Mouse (Mus musculus): Measurements from ENCODE around the gene Mlkl.

The Mlkl gene

DNA sequence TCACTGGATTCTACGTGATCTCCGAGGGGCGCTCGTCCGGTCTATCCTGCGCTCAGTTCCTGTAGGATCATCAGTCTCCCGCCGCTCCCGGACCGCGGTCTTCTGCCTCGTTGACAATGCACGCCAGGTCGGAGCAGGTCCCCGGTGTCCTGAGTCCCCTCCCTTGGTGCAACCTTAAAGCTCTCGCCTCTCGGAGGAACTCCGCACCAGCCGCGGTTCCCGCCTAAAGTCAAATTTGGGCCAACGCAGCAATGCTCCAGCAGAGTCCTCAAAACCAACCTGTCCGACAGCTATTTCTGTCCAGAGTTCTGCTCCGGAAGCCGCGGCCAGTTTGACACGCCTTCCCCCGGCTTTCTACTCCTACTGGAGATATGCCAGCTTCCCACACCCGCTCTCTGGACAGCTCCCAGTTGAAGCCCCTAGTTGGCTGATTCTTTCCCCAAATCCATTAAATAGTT lies at the start of gene Mlkl:
Mlkl (minus strand) TSS at position 288 of the 458 bp plus-strand sequence.
- DNase-seq (ENCODE audit: low read depth): peak; percentile 32

GRCm38 (mm10) chr8:111385915-111386314 lies 47.9 kb upstream of the Mlkl start:
- DNase-seq (ENCODE audit: low read depth): no peak

DNA sequence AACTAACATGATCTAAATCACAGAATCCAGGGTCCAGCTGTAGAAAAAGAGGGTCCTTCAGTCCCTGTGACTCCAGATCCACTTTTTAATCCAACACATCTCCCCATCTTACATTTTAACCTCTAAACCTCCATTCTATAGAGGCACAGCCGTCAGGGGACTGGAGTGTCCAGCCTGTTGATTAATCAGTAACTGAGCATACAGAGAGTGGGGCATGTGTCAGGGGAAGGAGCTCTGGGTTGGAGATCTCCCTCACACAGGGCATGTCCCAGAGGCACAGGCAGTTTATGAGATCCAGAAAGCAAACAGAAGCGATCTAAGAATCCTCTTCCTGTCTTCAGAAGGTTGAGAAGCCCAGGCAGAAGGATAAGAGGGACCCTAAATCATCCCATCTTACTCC lies 46.7 kb upstream of the Mlkl start:
- no peak for DNase-seq (ENCODE audit: low read depth)

- no peak for DNase-seq (ENCODE audit: low read depth)
Measured at GRCm38 (mm10) chr8:111375192-111375591, 37.2 kb upstream of the Mlkl start.

DNA sequence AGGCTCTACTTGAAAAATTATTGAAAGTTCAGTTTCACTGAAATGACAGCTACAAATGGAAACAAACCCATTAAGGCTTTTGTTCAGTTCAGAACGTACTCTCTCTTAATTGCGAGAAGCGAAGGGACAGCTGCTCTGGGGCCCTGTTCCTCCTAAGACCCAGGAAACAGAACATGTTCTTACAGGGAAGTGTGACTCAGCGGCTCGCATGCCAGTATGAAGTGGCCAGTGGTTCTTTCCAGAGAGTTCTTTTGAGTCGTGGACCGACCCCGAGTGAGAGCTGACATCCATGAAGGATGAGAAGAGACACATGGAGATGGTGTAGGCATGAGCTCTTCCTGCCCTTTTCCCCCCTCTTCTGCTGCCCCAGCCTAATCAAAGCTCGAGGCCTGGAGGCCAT lies 31.7 kb upstream of the Mlkl start:
- no peak for DNase-seq (ENCODE audit: low read depth)

DNA sequence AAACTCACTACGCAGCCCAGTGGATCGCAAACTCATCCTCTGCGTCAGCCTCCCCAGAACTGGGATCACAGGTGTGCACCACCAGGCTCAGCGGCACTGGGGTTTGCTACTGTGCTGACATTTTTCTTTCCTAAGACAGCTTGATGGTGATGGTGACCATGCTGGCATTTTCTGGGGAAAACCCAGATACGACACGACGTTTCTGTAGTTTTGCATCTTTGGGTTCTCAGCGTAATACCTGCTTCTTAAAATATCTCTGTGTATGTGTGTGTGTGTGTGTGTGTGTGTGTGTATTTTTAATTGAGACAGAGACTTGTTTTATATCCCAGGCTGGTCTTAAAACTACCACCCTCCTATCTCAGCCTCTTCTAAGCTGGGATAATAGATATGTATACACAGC lies 29.4 kb upstream of the Mlkl start:
- no peak for DNase-seq (ENCODE audit: low read depth)

- DNase-seq (ENCODE audit: low read depth): no peak
Measured at GRCm38 (mm10) chr8:111366610-111367234, 28.7 kb upstream of the Mlkl start.

DNA sequence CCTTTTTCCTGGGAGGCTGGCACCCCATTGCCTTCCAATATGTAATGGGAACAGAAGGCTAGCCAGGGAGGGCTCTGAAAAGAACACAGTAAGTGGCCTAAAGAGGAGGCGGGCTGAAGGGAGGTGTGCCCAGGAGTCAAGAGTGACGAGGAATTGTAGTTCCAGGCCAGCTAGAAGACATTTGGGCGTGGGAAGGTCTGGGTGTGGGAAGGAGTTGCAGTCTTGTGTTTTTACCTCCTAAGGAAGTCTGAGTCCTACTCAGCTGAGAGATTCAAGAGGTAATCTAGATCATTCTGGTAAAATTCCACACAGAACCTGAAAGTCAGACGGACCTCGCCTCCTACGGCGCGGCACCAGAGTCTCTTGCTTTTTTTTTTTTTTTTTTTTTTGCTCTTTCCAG lies 25.5 kb upstream of the Mlkl start:
- no peak for DNase-seq (ENCODE audit: low read depth)

DNA sequence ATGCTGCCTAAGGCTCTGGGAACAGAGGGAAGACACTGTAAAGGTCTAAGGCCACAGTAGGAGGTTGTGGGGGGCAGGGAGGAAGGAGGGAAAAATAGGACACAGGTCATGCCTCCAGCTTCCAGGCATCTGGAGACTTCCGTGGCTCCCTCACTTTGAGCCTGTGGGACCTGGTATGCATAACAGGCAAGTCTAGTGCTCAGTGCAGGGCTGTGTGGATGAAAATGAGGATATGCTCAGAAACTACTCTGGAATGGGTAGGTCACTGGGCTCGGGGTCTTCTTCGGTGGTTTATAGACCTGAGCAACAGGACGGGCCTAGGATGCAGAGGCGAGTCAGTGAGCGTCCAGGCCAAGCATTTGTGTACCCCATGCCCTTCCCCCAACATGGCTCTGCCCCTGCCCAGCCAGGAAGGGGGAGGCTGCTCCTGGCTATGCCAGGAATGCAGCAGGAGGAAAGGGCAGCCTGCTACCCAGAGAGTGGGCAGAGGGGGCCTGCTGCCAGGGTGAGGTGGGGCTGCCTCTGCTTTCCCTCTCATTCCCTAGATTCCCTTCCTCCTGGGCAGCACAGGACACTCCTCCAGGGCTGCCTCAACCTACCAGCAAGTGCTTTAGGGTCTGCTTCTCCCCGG lies 22.7 kb upstream of the Mlkl start:
- no peak for DNase-seq (ENCODE audit: low read depth)

DNA sequence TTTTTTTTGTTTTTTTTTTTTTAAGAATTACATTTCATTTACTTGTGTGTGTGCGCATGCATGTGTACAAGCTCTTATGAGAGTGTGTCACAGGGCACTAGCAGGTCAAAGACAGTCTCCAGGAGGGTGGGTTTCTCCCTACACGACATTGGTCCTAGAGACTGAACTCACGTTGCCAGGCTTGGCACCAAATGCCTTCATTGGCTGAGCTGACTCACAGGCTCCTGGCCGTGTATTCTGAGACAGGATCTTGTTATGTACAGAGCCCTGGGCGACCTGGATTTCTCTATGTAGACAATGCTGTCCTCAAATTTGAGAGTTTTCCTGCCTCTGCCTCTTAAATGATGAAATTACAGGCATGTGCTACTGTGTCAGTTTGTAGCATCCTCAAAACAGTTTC lies 22.0 kb upstream of the Mlkl start:
- no peak for DNase-seq (ENCODE audit: low read depth)

DNA sequence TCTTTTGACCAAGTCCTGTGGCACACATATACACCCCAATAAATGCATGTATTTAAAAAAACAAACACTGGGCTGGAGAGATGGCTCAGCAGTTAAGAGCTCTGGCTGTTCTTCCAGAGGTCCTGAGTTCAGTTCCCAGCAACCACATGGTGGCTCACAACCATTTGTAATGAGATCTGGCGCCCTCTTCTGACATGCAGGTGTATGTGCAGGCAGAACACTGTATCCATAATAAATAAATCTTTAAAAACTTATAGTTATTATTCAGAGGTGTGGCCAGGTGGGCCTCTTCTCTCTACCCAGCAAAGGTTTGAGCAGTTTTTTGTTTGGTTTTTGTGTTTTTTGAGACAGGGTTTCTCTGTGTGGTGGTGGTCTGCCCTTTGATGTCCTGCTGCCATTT lies 20.9 kb upstream of the Mlkl start:
- DNase-seq (ENCODE audit: low read depth): no peak

- DNase-seq (ENCODE audit: low read depth): no peak
Measured at GRCm38 (mm10) chr8:111357433-111357832, 19.5 kb upstream of the Mlkl start.

GRCm38 (mm10) chr8:111353497-111353896 lies 15.5 kb upstream of the Mlkl start:
- DNase-seq (ENCODE audit: low read depth): no peak

DNA sequence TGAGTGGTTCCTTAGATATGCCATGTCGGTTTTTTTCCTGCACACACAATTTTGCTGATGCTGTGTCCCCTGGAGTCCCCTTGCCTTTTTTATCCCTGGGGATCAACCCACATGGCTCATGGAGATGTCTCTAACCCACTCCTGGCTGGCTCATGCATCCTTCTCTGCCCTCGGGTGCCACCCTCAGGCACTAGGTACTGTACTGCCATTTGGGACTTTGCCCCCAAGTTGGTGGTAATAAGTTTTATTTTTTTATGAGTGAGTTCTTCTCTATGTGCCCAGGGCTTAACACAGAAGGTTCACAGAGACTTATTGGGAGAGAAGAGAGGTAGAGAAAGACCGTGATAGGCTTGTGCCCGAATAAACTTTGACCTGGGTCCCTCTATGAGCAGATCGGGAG lies 14.3 kb upstream of the Mlkl start:
- DNase-seq (ENCODE audit: low read depth): no peak

- no peak for DNase-seq (ENCODE audit: low read depth)
Measured at GRCm38 (mm10) chr8:111350577-111350976, 12.6 kb upstream of the Mlkl start.

- peak; percentile 82 for DNase-seq (ENCODE audit: low read depth)
Measured at GRCm38 (mm10) chr8:111343225-111343624, 5.2 kb upstream of the Mlkl start.

DNA sequence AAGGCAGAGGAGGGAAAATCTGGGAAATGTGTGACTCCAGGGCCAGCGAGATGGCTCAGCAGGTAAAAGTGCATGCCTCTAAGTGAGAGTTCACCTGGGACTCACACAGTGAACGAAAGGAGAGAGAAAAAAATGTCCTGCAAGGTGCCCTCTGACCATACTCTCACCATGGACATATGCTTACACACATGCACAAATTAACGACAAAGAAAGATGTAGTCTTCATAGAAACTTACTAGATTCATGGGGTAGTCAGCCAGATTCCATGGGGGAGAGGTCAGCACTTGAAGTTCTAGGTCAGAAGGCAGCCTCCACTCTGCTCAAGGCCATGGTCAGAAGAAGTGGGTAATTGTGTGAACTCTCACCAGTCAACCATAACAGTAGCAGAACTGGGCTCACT lies 2.2 kb upstream of the Mlkl start:
- DNase-seq (ENCODE audit: low read depth): no peak

DNA sequence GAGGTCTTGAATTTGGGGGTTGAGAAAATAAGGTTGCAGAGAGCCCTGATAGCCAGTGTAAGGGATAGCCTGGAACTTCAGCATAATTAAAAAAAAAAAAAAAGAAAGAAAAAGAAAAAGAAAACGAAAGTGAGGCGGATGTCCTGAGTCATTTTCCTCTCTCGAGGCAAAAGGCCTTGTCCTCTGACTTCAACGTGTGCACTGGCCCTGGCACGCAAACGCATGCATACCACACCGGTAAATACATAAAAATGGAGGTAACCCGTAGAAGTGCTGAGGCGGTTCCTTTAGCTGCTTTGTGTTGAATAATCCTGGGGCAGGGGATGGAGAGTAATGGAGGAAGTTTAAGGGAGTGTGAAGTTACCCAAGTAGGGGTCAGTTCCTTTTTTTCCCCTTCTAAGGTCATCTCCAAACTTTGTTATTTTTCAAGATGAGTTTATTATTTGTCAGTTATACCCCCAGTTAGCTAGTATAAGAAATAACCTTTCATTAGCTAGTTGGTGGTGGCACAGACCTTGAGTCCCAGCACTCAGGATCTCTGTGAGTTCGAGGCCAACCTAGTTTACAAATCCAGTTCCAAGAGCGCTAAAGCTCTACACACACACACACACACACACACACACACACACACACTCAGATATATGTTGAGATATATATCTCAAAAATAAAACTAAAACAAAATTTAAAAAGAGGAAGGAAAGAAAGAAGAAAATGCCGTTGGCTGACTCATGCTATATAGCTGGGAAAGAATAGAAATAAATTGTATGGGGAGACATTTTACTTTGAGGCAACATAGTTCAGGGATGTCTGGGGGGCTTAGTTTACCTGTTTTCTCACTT lies 612 bp upstream of the Mlkl start:
- peak; percentile 23 for DNase-seq (ENCODE audit: low read depth)

- DNase-seq (ENCODE audit: low read depth): peak; percentile 20
Measured at GRCm38 (mm10) chr8:111337311-111337889, 577 bp downstream of the Mlkl start.

DNA sequence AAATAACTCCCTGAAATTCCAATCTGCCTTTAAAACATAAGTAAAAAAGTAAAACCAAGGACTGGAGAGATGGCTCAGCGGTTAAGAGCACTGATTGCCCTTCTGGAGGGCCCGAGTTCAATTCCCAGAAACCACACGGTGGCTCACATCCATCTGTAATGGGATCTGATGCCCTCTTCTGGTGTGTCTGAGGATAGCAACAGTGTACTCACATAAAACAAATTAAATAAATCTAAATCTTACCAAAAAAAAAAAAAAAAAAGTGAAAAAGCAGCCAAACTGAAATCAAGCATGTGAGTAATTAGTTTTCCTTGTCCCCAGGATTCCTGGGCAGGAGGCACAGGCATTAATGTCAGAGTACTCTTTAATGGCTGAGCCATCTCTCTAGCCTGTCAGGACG lies 1.3 kb downstream of the Mlkl start:
- no peak for DNase-seq (ENCODE audit: low read depth)

DNA sequence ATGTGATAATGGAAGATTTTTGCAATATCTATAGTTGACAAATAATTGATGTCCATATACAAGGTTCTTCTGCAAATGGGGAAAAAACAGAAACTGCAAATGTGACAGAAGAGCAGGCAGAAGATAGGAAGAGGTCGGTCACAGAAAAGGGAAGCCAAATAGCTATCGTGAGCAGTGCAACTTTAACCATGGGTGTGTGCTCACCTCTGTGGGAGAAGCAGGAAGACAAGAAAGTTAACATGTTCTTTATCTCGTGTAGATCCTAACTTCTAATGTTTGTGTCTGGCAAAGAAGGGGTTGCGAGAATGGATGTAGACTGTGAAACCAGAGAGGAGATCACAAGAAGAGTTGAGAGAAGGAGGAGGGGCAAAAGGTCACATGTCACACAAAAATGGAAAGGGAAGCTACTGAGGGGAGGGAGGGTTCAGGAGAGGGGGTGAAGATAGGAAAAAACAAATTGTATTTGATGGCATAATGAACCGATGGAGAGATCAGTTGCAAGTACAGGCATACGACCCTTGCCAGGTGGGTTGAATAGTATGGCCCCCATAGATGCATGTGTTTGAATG lies 12.7 kb downstream of the Mlkl start:
- DNase-seq (ENCODE audit: low read depth): no peak

DNA sequence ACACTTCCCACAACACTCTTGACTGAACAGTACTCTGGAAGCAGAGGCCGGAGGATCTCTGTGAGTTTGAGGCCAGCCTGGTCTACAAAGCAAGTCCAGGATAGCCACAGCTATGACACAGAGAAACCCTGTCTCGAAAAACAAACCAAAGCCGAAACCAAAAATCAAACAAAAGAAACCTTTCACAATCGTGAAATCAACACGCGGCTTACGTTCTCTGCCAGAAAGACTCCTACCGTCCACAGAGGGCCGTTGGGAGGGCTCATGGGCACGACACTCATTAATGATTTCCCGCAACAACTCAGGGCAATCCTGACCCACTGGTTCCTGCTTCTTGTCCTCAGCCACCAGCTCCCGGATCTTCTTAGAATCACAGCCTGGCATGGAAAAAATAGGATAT lies 23.2 kb downstream of the Mlkl start:
- no peak for DNase-seq (ENCODE audit: low read depth)

All from naive thymus-derived CD4-positive, alpha-beta T cell, adult 2 months (primary cell).